Mouse (Mus musculus) stomach, postnatal 0 days (tissue): ENCODE measurements around the gene Veph1.

ENCODE experiments used
- CTCF ChIP-seq: IDR thresholded peaks from 2 replicates; pipeline ENCODE4 v1.5.1; 2016; ENCODE audit warnings: antibody characterized with exemption, low read depth, mild to moderate bottlenecking, moderate library complexity
- EP300 ChIP-seq: optimal IDR thresholded peaks from 2 replicates; pipeline ENCODE3; 2016; ENCODE audit warnings: antibody characterized with exemption

DNA sequence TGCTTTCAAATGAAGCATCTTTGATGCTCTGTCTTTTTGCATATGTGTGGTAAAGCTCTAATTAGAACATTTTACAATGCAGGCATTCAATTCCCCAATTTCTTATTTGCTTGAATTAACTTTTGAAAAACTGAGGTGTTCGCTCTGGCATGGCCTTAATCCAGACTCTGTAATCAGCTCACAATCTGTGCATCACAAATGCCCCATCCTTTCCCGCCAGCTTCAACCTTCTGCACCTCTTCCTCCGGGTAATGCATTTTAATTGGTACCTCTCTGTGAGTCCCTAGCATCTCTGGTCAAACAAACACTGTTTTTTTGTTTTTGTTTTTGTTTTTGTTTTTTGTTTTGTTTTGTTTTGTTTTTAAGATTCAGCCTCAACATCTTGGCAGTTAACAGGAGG lies 212.8 kb downstream of the Veph1 start:
- no peak for TF ChIP-seq CTCF
- no peak for TF ChIP-seq EP300
